Mouse (Mus musculus): ENCODE data around the gene Ogfod2. TPM values are rescaled to one million over a fixed set of nuclear protein-coding genes. Genes with fewer than 3 reads are reported as not detected.

Gene Ogfod2
- total RNA-seq, 2 experiments from 2014 or later, result 2.5 to 3.5 TPM

GRCm38 (mm10) chr5:124093120-124093794 is 18.8 kb upstream of the Ogfod2 start:
- ATAC-seq (replicated peaks; ENCODE audit: low FRiP score, poor library complexity, severe bottlenecking), result no peak

GRCm38 (mm10) chr5:124093852-124094604 is 18.1 kb upstream of the Ogfod2 start:
- no peak for ATAC-seq (replicated peaks; ENCODE audit: low FRiP score, poor library complexity, severe bottlenecking)

- ATAC-seq (replicated peaks; ENCODE audit: low FRiP score, poor library complexity, severe bottlenecking), result peak; percentile 55
Measured at GRCm38 (mm10) chr5:124095077-124095581, 17.0 kb upstream of the Ogfod2 start.

GRCm38 (mm10) chr5:124095596-124096232 is 16.4 kb upstream of the Ogfod2 start, which contains the start of gene Abcb9:
Gene Abcb9 (minus strand): TSS chr5:124095798.
- ATAC-seq (replicated peaks; ENCODE audit: low FRiP score, poor library complexity, severe bottlenecking), result peak; percentile 62

GRCm38 (mm10) chr5:124098923-124099322 is 13.2 kb upstream of the Ogfod2 start:
- no peak for ATAC-seq (replicated peaks; ENCODE audit: low FRiP score, poor library complexity, severe bottlenecking)

GRCm38 (mm10) chr5:124100128-124101044 is 11.7 kb upstream of the Ogfod2 start:
- ATAC-seq (replicated peaks; ENCODE audit: low FRiP score, poor library complexity, severe bottlenecking), result no peak

- no peak for ATAC-seq (replicated peaks; ENCODE audit: low FRiP score, poor library complexity, severe bottlenecking)
Measured at GRCm38 (mm10) chr5:124102326-124102725, 9.8 kb upstream of the Ogfod2 start.

- ATAC-seq (replicated peaks; ENCODE audit: low FRiP score, poor library complexity, severe bottlenecking), result no peak
Measured at GRCm38 (mm10) chr5:124103020-124103419, 9.1 kb upstream of the Ogfod2 start.

- no peak for ATAC-seq (replicated peaks; ENCODE audit: low FRiP score, poor library complexity, severe bottlenecking)
Measured at GRCm38 (mm10) chr5:124103552-124103951, 8.5 kb upstream of the Ogfod2 start.

- 0 out of 2 replicates have a peak, but pooled peaks have one; percentile 2 for ATAC-seq (replicated peaks; ENCODE audit: low FRiP score, poor library complexity, severe bottlenecking)
Measured at GRCm38 (mm10) chr5:124111077-124111741, 888 bp upstream of the Ogfod2 start.

- 0 out of 2 replicates have a peak, but pooled peaks have one; percentile 5 for ATAC-seq (replicated peaks; ENCODE audit: low FRiP score, poor library complexity, severe bottlenecking)
Measured at GRCm38 (mm10) chr5:124112531-124112930, 434 bp downstream of the Ogfod2 start.

GRCm38 (mm10) chr5:124113030-124113429 is 933 bp downstream of the Ogfod2 start:
- peak; percentile 50 for ATAC-seq (replicated peaks; ENCODE audit: low FRiP score, poor library complexity, severe bottlenecking)

- ATAC-seq (replicated peaks; ENCODE audit: low FRiP score, poor library complexity, severe bottlenecking), result no peak
Measured at GRCm38 (mm10) chr5:124114276-124115025, 2.4 kb downstream of the Ogfod2 start.

GRCm38 (mm10) chr5:124115531-124115930 is 3.4 kb downstream of the Ogfod2 start:
- no peak for ATAC-seq (replicated peaks; ENCODE audit: low FRiP score, poor library complexity, severe bottlenecking)

- peak; percentile 22 for ATAC-seq (replicated peaks; ENCODE audit: low FRiP score, poor library complexity, severe bottlenecking)
Measured at GRCm38 (mm10) chr5:124115990-124116845, 4.1 kb downstream of the Ogfod2 start, which contains the start of gene Arl6ip4. Gene Arl6ip4 (plus strand): TSS chr5:124116089.

GRCm38 (mm10) chr5:124119204-124119603 is 7.1 kb downstream of the Ogfod2 start:
- ATAC-seq (replicated peaks; ENCODE audit: low FRiP score, poor library complexity, severe bottlenecking), result no peak

- ATAC-seq (replicated peaks; ENCODE audit: low FRiP score, poor library complexity, severe bottlenecking), result no peak
Measured at GRCm38 (mm10) chr5:124122357-124122756, 10.3 kb downstream of the Ogfod2 start.
